Mouse (Mus musculus) heart, postnatal 10 days (tissue): ENCODE measurements around the gene Neurog2. TPM values are rescaled to one million over a fixed set of nuclear protein-coding genes. Genes with fewer than 3 reads are reported as not detected.
A peak's percentile ranks its signal among the peaks of the same experiment; 100 is the strongest.

Experiments used
- DNase-seq, 2 experiments: peaks; one replicate each; pipeline ENCODE4 v3.0.0; 2021
- intact Hi-C: fragments of 180-260 bp; cut with DNase I; formaldehyde crosslinking; loops from one replicate; pipeline ENCODE4 v1.15.1; 2025
- total RNA-seq, 2 experiments: library from RNA; stranded (reverse); gene quantifications; 2 replicates each; pipeline ENCODE4 v1.2.3; 2021

Neurog2 gene
- not detected for total RNA-seq

DNA sequence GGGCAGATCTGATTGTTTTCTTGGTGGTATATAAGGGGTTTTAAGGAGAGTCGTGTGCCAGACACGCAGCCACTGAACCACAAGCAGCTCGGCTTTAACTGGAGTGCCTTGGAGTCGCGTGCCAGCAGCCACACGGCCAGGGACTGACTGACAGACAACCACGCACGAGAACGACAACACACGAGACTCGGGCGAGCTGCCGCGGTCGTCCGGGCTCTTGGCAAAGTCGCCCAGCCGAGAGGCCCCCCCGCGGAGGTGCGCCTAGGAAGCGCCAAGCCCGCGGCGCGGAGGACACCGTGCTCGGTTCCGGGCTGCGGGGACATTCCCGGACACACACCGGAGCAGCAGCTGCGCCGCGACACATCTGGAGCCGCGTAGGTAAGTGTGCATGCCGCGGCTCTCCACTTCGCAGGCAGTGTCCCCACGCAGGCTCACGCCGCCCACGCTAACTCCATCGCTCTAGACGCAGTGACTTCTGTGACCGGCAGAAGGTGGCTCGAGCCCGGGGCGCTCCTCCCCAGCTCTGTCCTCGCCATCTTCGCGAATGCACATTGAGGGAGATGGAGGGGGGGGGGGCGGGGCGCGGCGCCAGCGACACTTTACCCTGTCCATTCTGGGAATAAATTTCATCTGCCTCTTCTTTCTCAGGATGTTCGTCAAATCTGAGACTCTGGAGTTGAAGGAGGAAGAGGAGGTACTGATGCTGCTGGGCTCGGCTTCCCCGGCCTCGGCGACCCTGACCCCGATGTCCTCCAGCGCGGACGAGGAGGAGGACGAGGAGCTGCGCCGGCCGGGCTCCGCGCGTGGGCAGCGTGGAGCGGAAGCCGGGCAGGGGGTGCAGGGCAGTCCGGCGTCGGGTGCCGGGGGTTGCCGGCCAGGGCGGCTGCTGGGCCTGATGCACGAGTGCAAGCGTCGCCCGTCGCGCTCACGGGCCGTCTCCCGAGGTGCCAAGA, at the start of gene Neurog2:
Neurog2 (plus strand) TSS at position 56 of the 953 bp plus-strand sequence.
- peak in 1 of 2 experiments; percentile 27 for DNase-seq
- intact Hi-C loops, result loop anchor here (2.0 to 5.0 kb wide), 2 partner anchors 125 to 1584 kb away; no protein-coding TSS in a partner anchor

DNA sequence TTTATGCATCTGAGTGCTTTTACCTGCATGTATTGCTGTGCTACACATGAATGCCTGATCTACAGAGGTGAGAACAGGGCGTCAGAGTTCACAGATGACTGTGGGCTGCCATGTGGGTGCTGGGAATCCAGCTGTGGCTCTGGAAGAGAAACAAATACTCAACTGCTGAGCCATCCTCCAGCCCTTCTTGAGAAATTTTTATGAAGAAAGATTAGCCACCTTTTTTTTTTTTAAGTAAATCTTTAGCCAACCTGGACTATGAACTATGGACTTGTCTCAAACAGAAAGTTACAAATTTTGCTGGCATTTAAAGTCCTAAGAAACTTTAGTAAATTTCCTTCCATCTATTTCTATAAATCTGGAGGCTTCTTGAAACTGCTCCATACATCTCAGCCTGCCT, 35.8 kb upstream of the Neurog2 start:
- intact Hi-C loops, result no loop called here
- DNase-seq, result no peak

DNA sequence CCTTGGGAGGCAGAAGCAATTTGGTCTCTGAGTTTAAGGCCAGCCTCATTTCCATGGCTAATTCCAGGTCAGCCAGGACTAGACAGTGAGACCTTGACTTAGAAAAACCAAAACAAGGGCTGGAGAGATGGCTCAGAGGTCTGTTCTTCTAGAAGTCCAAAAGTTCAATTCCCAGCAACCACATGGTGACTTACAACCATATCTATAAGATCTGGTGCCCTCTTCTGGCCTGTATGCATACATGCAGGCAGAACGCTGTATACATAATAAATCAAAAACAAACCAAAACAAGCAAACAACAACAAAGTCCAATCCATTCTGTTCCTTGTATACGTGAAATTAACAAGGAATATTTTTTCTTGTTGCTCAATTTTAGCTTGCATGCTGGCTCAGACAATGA, 24.8 kb upstream of the Neurog2 start:
- intact Hi-C loops, result no loop called here
- DNase-seq, result no peak

DNA sequence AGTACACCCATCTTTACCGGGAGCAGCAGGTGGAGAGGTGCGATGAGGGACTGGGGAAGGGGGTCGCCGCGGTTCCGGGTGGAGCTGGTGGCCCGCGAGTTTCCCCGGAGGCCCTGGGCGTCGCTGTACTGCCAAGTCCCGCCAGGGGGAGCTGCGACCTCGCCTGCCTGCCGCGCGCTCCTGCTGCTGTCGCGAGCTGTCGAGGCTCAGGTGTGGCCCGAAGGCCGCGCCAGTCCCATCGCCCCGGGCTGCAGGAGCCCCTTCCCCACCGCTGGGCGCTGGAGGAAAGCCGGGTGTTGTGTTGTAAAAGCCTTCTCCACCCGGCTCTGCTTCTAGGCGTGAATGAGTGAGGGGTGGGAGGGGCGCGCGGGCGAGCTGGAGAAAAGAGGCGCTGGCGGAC, 7.6 kb upstream of the Neurog2 start:
- intact Hi-C loops, result loop anchor here (1.0 to 5.0 kb wide), 3 partner anchors 134 to 324 kb away; partner anchors contain the start of gene Ap1ar
- peak; percentile 78 to 82 for DNase-seq

DNA sequence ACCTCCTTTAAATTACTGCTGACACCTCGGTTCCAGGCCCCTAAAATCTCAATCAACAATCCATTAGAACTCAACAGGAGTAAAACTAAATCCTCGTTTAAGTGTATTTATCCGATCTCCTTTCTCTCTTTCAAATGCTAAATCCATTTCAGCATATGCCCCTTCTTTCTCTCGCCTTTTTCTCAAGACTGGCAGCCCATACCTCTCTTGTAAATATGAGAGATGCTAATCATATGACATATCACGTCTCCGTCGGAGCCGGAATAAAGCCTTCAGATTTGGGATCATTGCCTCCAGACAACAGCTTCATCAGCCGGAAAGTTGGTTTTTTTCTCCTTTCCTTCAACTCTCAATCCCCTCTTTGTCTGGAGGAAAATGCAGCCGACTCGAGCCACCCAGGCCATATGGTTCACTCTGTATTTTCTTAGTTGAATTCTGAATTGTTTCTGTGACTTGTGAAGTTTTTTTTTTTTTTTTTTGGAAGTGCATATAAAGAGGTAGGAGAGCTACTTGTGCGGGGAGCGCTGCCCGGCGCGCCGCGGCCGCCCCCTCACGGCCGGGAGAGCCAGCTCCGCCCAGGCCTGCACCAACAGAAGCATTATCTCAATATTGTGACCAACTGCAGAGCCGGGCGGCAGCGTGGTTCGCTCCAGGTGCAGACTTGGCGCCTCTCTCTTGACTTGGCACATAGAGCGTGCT, 7.1 kb upstream of the Neurog2 start:
- intact Hi-C loops, result loop anchor here (1.0 to 5.0 kb wide), 3 partner anchors 133 to 323 kb away; partner anchors contain the start of gene Ap1ar
- peak in 1 of 2 experiments; percentile 26 for DNase-seq

DNA sequence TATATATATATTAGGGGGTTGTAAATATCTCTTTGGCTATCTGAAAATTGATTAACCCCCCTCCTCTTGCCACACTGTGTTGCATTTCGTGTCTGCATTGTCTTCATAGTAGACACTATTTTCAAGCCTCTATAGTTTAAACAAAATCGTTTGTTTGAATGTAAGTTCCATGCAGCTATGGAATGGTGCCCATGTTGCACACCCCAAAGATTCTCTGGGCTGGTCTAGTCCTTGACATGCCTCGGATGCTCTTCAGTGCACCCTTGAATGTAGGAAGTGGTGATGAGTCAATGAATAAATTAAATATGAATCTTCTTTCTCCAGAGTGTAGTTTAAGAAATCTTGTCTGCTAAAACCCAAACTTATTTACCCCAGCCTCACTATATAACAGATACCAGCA, 6.4 kb upstream of the Neurog2 start:
- intact Hi-C loops, result loop anchor here (5.0 kb wide), 1 partner anchor 211 kb away; the partner anchor contains the start of gene Ap1ar
- DNase-seq, result no peak

DNA sequence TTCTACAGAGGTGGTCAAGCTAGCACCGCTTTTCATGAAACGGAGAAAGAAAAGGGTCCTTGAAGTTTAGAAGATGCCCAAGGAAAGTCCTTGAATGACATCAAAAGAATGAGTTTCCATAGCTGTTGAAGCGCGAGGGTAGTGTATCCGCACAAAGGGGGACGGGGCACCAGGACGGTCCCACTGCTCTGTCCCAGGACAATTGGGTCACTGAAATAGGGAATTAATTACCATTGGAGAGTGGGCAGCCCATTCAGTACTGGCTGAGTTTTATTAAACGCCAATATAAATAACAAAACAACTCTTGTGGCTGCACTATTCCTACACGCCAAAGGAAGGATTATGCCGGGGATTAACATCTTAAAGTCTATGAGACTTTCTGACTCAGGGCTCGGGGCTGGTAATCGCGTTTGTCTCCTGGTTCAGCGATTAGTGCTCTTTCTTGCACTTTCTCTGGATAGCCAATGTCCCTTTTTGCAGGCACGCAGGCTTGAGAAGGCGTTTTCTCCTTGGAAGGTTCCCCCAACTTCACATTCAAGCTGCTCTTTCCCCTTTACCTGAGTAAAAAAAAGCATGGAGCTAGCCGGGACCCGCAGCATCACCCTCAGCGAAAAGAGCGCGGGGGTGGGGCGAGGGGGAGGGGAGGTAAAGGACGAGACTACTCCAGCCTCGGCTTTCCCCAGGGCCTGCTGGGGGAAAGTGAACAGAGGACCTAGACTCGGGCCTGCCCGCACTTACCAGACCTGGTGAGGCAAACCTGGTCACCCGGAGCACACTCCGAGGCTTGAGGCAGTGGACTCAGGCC, 5.6 kb upstream of the Neurog2 start:
- intact Hi-C loops, result loop anchor here (5.0 kb wide), 1 partner anchor 210 kb away; the partner anchor contains the start of gene Ap1ar

DNA sequence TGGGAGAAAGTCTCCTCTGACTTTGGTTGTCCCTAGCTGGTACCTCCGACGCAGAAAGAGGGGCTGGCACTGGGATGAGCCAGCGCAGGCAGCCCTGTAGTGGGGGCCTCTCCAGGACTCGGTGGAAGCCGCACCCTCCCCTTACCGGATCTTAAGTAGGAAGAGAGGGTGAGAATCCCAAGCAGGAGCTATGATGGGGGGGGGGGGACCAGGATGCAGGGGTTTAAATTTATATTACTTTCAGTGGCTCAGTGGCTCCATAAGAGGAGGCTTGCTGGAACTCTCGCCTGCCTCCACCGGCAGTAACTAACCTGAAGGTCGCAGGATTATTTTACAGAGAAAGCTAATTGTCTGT, 5.0 kb upstream of the Neurog2 start:
- no peak for DNase-seq
- intact Hi-C loops, result loop anchor here (5.0 kb wide), 1 partner anchor 209 kb away; the partner anchor contains the start of gene Ap1ar

More for the DNA sequence above, 5.6 kb upstream of the Neurog2 start:
- DNase-seq, result no peak

DNA sequence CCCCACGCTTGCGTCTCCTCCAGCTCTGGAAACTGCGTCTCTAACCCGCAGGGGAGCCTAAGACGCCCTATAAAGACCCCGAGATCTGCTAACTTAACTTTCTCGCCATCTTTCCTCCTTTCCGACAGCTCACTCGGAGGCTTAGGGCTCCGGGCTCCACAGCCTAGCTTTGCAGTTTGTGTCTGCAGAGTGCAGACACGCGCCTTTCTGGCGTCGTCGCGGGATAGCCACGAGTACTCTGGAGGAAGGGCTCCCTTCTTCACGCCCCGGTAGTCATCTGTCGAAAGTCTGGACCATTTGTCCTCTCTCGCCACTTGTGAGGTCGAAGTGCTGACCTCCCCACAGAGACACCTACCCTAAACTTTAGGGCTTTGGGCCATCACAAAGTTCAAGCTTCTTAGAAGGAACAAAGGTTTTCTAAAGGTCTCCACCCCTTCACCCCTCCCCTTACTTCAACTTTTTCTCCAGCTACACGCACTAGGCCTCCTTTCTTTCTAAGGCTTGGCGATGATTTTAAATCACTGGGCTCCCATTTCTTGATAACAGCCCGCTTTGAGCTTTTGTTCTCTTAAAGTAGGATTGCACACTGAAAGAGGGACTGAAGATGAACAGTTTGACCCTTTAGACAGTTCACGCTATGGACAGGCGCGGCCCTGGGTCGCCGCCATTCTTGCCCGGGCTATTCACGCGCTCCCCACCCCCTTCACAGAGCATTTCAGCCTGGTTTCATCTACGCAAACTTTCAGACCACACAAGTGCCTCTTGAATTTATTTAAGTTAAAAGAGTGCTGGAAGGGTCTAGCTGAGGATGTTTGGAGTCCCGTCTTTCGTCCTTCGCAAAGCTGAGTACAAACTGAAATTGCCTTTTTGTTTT, 4.4 kb upstream of the Neurog2 start:
- no peak for DNase-seq
- intact Hi-C loops, result loop anchor here (5.0 kb wide), 1 partner anchor 209 kb away; the partner anchor contains the start of gene Ap1ar

DNA sequence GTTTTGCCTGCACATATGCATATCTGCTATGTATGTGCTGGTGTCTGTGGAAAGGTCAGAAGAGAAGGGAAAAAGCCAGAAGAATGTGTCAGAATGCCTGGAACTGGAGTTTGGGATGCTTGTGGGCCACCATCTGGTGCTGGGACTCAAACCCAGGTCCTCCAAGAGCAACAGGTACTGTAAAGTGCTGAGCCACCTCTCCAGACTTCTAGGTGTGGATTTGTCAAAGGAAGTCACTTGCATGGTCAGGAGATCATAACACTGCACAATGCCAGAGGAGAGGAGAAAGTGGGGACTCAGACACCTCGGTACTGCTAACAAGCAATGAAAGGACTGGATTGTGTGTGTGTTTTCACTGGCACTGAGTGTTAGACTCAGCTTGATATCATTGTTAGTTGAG, 2.7 kb upstream of the Neurog2 start:
- intact Hi-C loops, result loop anchor here (5.0 kb wide), 1 partner anchor 1587 kb away; no protein-coding TSS in a partner anchor
- no peak for DNase-seq

DNA sequence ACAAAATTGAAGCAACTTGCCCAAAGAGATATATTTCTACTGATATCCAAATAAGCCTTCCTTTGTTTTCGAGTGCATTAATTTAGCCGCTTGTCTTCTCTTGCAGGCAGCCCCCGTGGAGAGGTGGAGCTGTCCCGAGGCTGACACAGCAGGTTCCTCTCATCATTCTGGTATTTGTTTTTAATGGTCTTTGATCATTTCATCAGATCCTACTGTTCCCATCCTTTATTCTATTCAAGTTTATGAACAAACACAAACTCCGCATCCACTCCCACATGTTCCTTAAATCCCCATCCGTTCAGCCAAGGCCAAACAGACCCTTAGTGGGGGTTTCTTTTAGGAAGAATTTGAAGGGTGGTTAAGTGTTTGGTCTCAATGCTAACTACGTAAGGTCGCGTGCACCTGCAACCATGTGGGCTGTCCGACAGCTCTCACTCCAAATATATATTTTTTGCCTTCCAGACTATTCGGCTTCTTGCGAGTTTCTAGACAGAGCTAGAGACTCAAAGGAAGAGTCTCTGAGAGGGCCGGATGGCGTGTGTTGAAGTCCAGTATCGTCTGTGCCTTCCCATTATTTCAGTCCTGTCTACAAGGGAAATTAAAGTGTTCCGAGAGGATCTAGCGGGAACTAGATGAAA, 2.1 kb upstream of the Neurog2 start:
- DNase-seq, result no peak
- intact Hi-C loops, result loop anchor here (5.0 kb wide), 1 partner anchor 1586 kb away; no protein-coding TSS in a partner anchor

DNA sequence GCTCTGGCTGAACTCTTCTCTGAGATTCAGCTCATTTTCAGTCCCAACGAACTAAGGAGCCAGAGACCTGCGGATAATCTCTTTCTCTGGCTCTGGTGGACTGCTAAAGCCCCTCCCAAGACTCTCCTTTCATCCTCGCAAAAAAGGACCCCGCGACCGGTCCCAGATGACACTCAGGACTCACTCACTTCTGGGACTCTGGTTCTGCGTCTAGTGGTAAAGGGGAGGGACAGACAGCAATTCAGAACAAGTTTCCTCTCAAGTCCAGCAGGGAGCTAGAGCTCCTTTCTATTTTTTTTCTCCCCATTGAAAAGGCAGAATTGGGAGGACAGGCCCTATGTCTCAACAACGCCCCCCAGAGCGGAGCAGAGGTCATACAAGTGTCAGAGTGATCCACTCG, 1.4 kb upstream of the Neurog2 start:
- DNase-seq, result peak in 1 of 2 experiments; percentile 15
- intact Hi-C loops, result loop anchor here (5.0 kb wide), 1 partner anchor 1586 kb away; no protein-coding TSS in a partner anchor

DNA sequence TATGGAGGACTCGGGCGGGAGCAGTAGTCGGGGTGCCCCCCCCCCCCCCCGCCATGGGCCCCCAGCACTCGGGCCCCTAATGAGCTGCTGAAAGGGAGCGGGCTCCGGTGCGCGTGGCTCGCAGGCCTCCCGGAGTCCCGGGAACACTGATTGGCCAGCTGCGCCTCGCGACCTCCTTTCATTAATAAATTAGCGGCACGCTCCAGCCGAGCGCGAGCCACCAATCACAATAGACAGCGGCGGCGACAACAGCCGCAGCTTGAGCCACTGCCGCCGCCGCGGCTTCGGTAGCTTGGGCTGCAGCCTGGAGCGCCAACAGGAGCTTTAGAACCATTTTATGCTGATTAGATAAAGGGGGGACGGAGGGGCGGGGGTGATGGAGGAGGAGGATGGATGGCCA, 404 bp upstream of the Neurog2 start:
- peak; percentile 19 to 35 for DNase-seq
- intact Hi-C loops, result loop anchor here (5.0 kb wide), 1 partner anchor 1585 kb away; no protein-coding TSS in a partner anchor

DNA sequence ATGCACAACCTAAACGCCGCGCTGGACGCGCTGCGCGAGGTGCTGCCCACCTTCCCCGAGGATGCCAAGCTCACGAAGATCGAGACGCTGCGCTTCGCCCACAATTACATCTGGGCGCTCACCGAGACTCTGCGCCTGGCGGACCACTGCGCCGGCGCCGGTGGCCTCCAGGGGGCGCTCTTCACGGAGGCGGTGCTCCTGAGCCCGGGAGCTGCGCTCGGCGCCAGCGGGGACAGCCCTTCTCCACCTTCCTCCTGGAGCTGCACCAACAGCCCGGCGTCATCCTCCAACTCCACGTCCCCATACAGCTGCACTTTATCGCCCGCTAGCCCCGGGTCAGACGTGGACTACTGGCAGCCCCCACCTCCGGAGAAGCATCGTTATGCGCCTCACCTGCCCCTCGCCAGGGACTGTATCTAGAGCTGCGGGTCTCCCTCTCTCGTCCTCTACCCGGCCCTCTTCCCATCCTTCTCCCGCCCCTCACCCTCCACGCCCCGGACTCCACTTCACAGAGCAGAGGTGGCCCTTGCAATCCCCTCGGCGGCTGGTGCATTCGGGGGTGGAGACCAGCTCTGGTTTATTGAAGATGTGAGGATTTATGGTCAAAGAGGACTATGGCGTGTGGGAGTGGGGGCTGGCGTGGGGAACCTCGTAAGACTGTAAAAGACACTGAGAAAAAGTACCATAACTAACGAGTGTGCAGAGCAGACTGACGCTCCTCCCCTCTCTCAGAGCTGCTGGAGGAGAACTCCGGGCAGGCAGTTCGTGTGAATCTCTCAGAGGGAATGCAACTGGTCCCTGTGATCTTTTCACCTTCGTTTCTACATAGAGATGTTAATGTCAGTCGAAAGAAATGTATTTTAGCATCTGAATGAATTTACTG, 1.4 kb downstream of the Neurog2 start:
- intact Hi-C loops, result loop anchor here (2.0 to 5.0 kb wide), 2 partner anchors 124 to 1583 kb away; no protein-coding TSS in a partner anchor
- peak; percentile 69 to 81 for DNase-seq

DNA sequence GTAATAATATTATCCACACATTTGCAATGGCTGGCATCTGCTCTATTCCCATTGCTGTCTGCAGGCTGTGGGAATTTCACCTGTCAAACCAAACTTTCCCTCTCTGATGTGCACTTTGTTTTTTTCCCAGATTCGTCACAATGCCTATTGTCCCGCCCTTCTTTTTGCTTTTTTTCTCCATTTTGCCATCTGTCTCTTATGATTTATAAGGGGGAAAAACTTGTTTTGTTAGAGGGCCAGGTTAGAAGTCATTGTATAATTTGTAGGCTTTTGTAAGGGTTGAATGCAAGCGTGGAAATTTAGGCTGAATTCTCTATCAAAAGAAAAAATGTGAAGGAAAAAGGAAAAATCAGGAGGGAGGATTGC, 2.0 kb downstream of the Neurog2 start:
- no peak for DNase-seq
- intact Hi-C loops, result loop anchor here (2.0 to 5.0 kb wide), 2 partner anchors 124 to 1582 kb away; no protein-coding TSS in a partner anchor

DNA sequence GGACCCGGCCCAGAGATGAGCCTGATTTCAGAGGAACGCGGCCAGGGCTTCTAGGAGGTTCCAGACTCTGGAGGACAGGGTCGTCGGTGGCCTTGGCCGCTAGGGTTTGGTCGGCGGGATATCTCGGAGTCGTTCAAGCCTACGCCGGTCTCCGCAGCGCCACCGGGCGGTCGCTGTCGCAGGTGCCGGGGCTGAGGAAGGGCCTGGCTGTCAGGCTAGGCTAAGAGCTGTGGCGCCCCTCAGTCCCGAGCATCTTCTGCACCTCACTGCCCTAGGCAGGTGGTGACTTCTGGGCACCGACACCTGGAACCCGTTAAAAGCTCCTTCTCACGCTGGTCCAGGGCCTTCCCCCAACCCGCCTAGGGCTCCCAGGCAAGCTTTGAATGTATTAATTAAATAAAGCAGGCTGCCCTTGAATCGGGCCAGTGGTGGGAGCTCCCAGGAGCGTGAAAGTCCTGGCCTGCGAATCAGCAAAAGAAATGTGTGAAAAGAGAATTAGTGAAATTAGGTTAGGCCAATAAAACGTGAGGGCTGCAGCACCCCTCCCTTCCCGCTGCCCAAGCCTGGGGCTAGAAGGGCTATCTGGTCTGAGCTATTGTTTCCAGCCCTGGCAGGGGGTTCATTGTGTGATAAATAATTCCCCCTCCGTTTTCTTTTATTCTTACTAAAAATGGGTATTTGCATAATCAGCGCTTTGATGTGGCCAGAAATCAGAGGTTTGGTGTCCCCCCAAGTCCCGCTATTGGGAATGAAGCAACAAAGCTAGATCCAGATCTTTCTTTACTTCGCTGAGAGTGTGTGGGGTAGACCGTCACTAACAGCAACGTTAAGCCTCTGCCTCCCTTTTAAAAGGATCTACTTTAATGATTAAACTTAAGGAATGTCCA, 7.2 kb downstream of the Neurog2 start:
- peak in 1 of 2 experiments; percentile 58 for DNase-seq
- intact Hi-C loops, result no loop called here
